In the genomic region with DNA sequence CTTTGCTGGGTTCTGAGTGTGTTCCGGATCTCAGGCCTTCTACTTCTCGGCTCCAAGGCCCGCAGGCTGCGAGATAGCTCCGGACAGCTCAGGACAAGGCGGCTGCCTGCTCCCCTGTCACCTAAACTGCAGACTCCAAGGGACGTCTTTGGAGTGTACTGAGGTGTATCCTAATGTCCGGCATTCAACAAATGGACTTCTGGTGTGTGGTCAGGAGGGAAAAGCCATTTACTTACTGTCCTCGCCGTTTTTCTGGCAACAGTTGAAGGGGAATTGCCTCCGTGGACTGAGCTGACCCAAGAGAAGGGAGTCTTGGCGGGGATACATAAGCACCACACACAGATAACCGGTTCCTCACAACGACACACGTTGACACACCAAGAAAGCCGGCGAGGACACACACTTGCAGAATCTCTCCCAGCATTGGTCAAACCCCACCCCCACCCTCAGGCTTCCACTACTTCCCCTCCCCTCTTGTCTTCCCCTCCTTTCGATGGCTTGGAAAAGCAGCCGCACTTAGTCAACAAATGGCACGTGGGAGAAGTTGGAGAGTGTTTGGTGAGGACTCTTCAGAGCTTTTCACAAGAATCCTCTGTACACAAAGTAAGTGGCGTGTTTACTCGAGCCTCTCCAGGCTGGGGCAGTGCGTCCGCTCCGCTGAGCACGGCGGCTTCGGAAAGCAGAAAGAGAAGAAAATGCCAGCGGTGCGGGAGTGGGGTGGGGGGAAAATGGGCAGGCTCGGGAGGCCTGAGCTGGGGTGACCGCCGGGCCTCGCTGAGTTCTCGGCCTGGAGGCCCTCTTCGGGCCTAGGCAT, we compare ENCODE assay signal across 7 mouse cellular contexts. TPM values are rescaled to one million over a fixed set of nuclear protein-coding genes. Genes with fewer than 3 reads are reported as not detected.
DNase-seq lines count a peak whose midpoint lies in the region; ATAC-seq lines count a peak whose summit lies in the region.

No protein-coding gene starts in this region.

- H3K9ac ChIP-seq in hindbrain, embryonic 14.5 days = peak overlapping the region; percentile 71

- H3K27me3 ChIP-seq in hindbrain, embryonic 14.5 days (ENCODE audit: control insufficient read depth, insufficient read depth, low read length) = peaks cover 97% of the 10 kb centered on the region

- H3K27ac ChIP-seq in hindbrain, embryonic 14.5 days = peak overlapping the region; percentile 71

- WGBS in hindbrain, embryonic 14.5 days = 2% methylated on average over 36 of the region's 36 CpGs

- DNase-seq in R1 (ENCODE audit: low read depth, low spot score) (peak; percentile 46), adipocyte (ENCODE audit: low spot score) (no peak)
- peak; percentile 62 to 70 for DNase-seq in cerebellum, postnatal 14 days
- peak; percentile 43 for DNase-seq in hindbrain, embryonic 14.5 days (ENCODE audit: low spot score)
- DNase-seq in lung, postnatal 25 days (ENCODE audit: low spot score) = peak; percentile 71
- no peak for DNase-seq in thymus, postnatal 4 days
- DNase-seq in urinary bladder, postnatal 10 days (ENCODE audit: low spot score) = no peak

- peak; percentile 5; the same call in 1 of the 2 replicates for ATAC-seq in hindbrain, embryonic 14.5 days (ENCODE audit: low FRiP score)

- peak overlapping the region; percentile 62 for H3K4me2 ChIP-seq in hindbrain, embryonic 14.5 days (replicated peaks)

- peaks cover 9% of the 10 kb centered on the region; the same call in 1 of the 2 replicates for H3K4me1 ChIP-seq in hindbrain, embryonic 14.5 days (replicated peaks; ENCODE audit: control insufficient read depth, insufficient read depth, low read length)

- no peaks in the 10 kb centered on the region for H3K9me3 ChIP-seq in hindbrain, embryonic 14.5 days (ENCODE audit: control insufficient read depth, low read length)

- peak overlapping the region; percentile 39 for H3K4me3 ChIP-seq in hindbrain, embryonic 14.5 days (replicated peaks; ENCODE audit: low read length)

- H3K36me3 ChIP-seq in hindbrain, embryonic 14.5 days (replicated peaks; ENCODE audit: control insufficient read depth, insufficient read depth) = no peaks in the 10 kb centered on the region

RNA-seq across cellular contexts. Expression of gene Pax6, which starts 5.6 kb away (rescaled TPM):
- polyA plus RNA-seq in hindbrain, embryonic 14.5 days (2014; fragmentation: Nextera tagmentation; extraction: Ambion mirVana) = 26.9 and 28.1 TPM in 2 replicates

Comparison
In these comparisons a context has a peak if more than half of its experiments do, and no peak if none do; other contexts are left out.
1. DNase-seq: peak in R1 (single experiment), cerebellum, postnatal 14 days (2 of 2), hindbrain, embryonic 14.5 days (single experiment) and lung, postnatal 25 days (single experiment); none in thymus, postnatal 4 days (single experiment), adipocyte (single experiment) and urinary bladder, postnatal 10 days (single experiment).